Mouse (Mus musculus): ENCODE measurements around the gene Fam84b. TPM values are rescaled to one million over a fixed set of nuclear protein-coding genes. Genes with fewer than 3 reads are reported as not detected.

The Fam84b gene
- polyA plus RNA-seq, 1 experiment, result 8.1 TPM

GRCm38 (mm10) chr15:60783761-60784160 is 69.8 kb downstream of the Fam84b start:
- Histone ChIP-seq H3K27me3 (ENCODE audit: control insufficient read depth, insufficient read depth, low read length, poor library complexity, severe bottlenecking) (no peaks in the 10 kb centered on the region), H3K36me3 (ENCODE audit: control insufficient read depth, insufficient read depth, low read length, poor library complexity, severe bottlenecking) (no peaks in the 10 kb centered on the region), H3K9me3 (replicated peaks; ENCODE audit: control insufficient read depth, insufficient read depth, low read length, poor library complexity, severe bottlenecking) (no peaks in the 10 kb centered on the region), H3K4me1 (ENCODE audit: control insufficient read depth, insufficient read depth, low read length) (no peaks in the 10 kb centered on the region), H3K9ac (ENCODE audit: low read depth, poor library complexity, severe bottlenecking) (no peak overlapping the region), H3K27ac (ENCODE audit: insufficient read depth, low read length) (no peak overlapping the region), H3K4me3 (ENCODE audit: low read depth, low read length) (no peak overlapping the region)
- TF ChIP-seq CTCF (IDR thresholded peaks at IDR 0.05; ENCODE audit: low read depth, low read length) (no peak), EP300 (IDR thresholded peaks at IDR 0.05; ENCODE audit: insufficient read depth, low read depth, low read length) (no peak), POLR2A (IDR thresholded peaks at IDR 0.05; ENCODE audit: insufficient read depth, low read length) (no peak)

GRCm38 (mm10) chr15:60779531-60779973 is 74.0 kb downstream of the Fam84b start:
- no peak overlapping the region for H3K9ac ChIP-seq (ENCODE audit: low read depth, poor library complexity, severe bottlenecking)
- no peaks in the 10 kb centered on the region; the same call in 1 of the 2 replicates for H3K27me3 ChIP-seq (ENCODE audit: control insufficient read depth, insufficient read depth, low read length, poor library complexity, severe bottlenecking)
- no peaks in the 10 kb centered on the region for H3K4me1 ChIP-seq (ENCODE audit: control insufficient read depth, insufficient read depth, low read length)
- TF ChIP-seq CTCF (IDR thresholded peaks at IDR 0.05; ENCODE audit: low read depth, low read length), result no peak
- H3K4me3 ChIP-seq (ENCODE audit: low read depth, low read length), result no peak overlapping the region
- H3K36me3 ChIP-seq (ENCODE audit: control insufficient read depth, insufficient read depth, low read length, poor library complexity, severe bottlenecking), result no peaks in the 10 kb centered on the region
- no peaks in the 10 kb centered on the region for H3K9me3 ChIP-seq (replicated peaks; ENCODE audit: control insufficient read depth, insufficient read depth, low read length, poor library complexity, severe bottlenecking)
- H3K27ac ChIP-seq (ENCODE audit: insufficient read depth, low read length), result no peak overlapping the region

- Histone ChIP-seq H3K9ac (ENCODE audit: low read depth, poor library complexity, severe bottlenecking) (no peak overlapping the region), H3K9me3 (replicated peaks; ENCODE audit: control insufficient read depth, insufficient read depth, low read length, poor library complexity, severe bottlenecking) (no peaks in the 10 kb centered on the region), H3K36me3 (ENCODE audit: control insufficient read depth, insufficient read depth, low read length, poor library complexity, severe bottlenecking) (no peaks in the 10 kb centered on the region), H3K4me3 (ENCODE audit: low read depth, low read length) (no peak overlapping the region), H3K27me3 (ENCODE audit: control insufficient read depth, insufficient read depth, low read length, poor library complexity, severe bottlenecking) (no peaks in the 10 kb centered on the region; the same call in 1 of the 2 replicates), H3K27ac (ENCODE audit: insufficient read depth, low read length) (no peak overlapping the region), H3K4me1 (ENCODE audit: control insufficient read depth, insufficient read depth, low read length) (no peaks in the 10 kb centered on the region)
- TF ChIP-seq POLR2A (IDR thresholded peaks at IDR 0.05; ENCODE audit: insufficient read depth, low read length), result no peak
- TF ChIP-seq CTCF (IDR thresholded peaks at IDR 0.05; ENCODE audit: low read depth, low read length), result no peak
- no peak for TF ChIP-seq EP300 (IDR thresholded peaks at IDR 0.05; ENCODE audit: insufficient read depth, low read depth, low read length)
These were observed 74.5 kb downstream of the Fam84b start for GRCm38 (mm10) chr15:60779063-60779462.

Other genes starting within 250 kb of the Fam84b start
- not detected in 2 replicates for gene A1bg, start 69.2 kb upstream of the Fam84b start, polyA plus RNA-seq (2011; ENCODE audit: insufficient read depth, insufficient read length, low read depth, missing spikeins)

Measured in ES-Bruce4 (cell line).